Mouse (Mus musculus): ENCODE data around the gene Dnah2.

- TF ChIP-seq ZNF384 (IDR thresholded peaks at IDR 0.05; ENCODE audit: low read depth, low read length) (no peak), CHD2 (IDR thresholded peaks at IDR 0.05; ENCODE audit: low read depth, low read length) (no peak), MAFK (IDR thresholded peaks at IDR 0.05; ENCODE audit: insufficient read depth, low read depth, low read length) (no peak), HCFC1 (IDR thresholded peaks at IDR 0.05; ENCODE audit: borderline replicate concordance, insufficient read depth, low read length) (no peak), ZC3H11A (IDR thresholded peaks at IDR 0.05; ENCODE audit: borderline replicate concordance, low read depth, low read length) (no peak)
Observed at GRCm38 (mm10) chr11:69375646-69376045, 173.3 kb downstream of the Dnah2 start.
